In the genomic region with DNA sequence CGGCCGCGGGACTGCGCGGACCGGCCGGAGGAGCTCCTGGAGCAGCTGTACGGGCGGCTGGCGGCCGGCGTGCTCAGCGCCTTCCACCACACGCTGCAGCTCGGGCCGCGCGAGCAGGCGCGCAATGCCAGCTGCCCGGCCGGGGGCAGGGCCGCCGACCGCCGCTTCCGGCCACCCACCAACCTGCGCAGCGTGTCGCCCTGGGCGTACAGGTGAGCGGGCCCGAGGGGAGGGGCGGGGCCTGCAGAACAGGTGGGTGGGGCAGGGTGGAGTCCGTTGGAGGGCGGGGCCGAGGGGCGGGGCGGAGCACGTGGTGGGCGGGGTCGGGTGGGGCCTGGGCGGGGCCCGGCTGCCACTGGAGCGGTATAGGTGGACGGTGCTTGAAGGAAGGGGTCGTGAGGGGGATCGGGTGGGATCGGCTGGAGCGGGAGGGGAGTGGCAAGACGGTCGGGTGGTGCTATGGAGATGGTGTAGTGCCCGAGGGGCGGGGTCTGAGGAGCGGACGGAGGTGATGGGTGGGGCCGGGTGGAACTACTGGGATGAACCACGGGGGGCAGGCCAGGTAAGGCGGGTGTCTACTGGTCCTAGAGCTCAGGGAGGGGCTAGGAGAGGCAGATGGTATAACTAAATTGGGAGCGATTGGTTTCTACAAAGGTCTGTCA, we compare ENCODE assay signal across 8 mouse cellular contexts. TPM values are rescaled to one million over a fixed set of nuclear protein-coding genes. Genes with fewer than 3 reads are reported as not detected.
DNase-seq lines count a peak whose midpoint lies in the region; ATAC-seq and TF ChIP-seq lines count a peak whose summit lies in the region.

No protein-coding gene starts in this region.

- peak overlapping the region; percentile 89 for H3K4me2 ChIP-seq in hindbrain, embryonic 14.5 days (replicated peaks)

- no peaks in the 10 kb centered on the region for H3K27me3 ChIP-seq in cerebellum, adult 2 months (ENCODE audit: control insufficient read depth, insufficient read depth, low read length)
- peaks cover 13% of the 10 kb centered on the region; the same call in 1 of the 2 replicates for H3K27me3 ChIP-seq in hindbrain, embryonic 14.5 days (ENCODE audit: control insufficient read depth, insufficient read depth, low read length)

- DNase-seq in Muller cell, postnatal 12 days (ENCODE audit: inconsistent ontology term), result peak; percentile 71
- DNase-seq in cerebellum, adult 2 months, result peak; percentile 86 to 89
- DNase-seq in hindbrain, embryonic 14.5 days (ENCODE audit: low spot score), result no peak
- DNase-seq in left cerebral cortex, adult 11 months (ENCODE audit: low spot score), result peak; percentile 77
- peak; percentile 76 for DNase-seq in lung, postnatal 25 days (ENCODE audit: low spot score)
- peak; percentile 47 for DNase-seq in retina, adult 2 months (ENCODE audit: low read depth, low spot score)
- peak; percentile 44 to 62 for DNase-seq in thymus, postnatal 36 days

- H3K27ac ChIP-seq in cerebellum, adult 2 months (ENCODE audit: insufficient read depth, low read length), result peak overlapping the region; percentile 74
- H3K27ac ChIP-seq in hindbrain, embryonic 14.5 days, result peak overlapping the region; percentile 74

- no peaks in the 10 kb centered on the region for H3K36me3 ChIP-seq in hindbrain, embryonic 14.5 days (replicated peaks; ENCODE audit: control insufficient read depth, insufficient read depth)

- TF ChIP-seq POLR2A in cerebellum, adult 2 months (IDR thresholded peaks at IDR 0.05; ENCODE audit: borderline replicate concordance, insufficient read depth, low read length), result 0 out of 2 replicates have a peak, but pooled peaks have one; percentile 27

- under 1% methylated on average over 57 of the region's 60 CpGs for WGBS in cerebellum, adult 2 months
- 1% methylated on average over 49 of the region's 60 CpGs for WGBS in hindbrain, embryonic 14.5 days

- peaks cover 4% of the 10 kb centered on the region; the same call in 1 of the 2 replicates for H3K4me1 ChIP-seq in cerebellum, adult 2 months (ENCODE audit: control insufficient read depth, insufficient read depth, low read length)
- peaks cover 6% of the 10 kb centered on the region; the same call in 1 of the 2 replicates for H3K4me1 ChIP-seq in hindbrain, embryonic 14.5 days (replicated peaks; ENCODE audit: control insufficient read depth, insufficient read depth, low read length)

- TF ChIP-seq CTCF in cerebellum, adult 2 months (IDR thresholded peaks at IDR 0.05; ENCODE audit: borderline replicate concordance, insufficient read depth, low read depth, low read length), result no peak

- peak; percentile 48 for ATAC-seq in frontal cortex, adult (ENCODE audit: low TSS enrichment)
- peak; percentile 81 for ATAC-seq in hindbrain, embryonic 14.5 days (ENCODE audit: low FRiP score)

- peak overlapping the region; percentile 64 for H3K4me3 ChIP-seq in cerebellum, adult 2 months (replicated peaks; ENCODE audit: insufficient read depth, low read depth, low read length)
- H3K4me3 ChIP-seq in hindbrain, embryonic 14.5 days (replicated peaks; ENCODE audit: low read length), result peak overlapping the region; percentile 87

- peak overlapping the region; percentile 88 for H3K9ac ChIP-seq in hindbrain, embryonic 14.5 days

- H3K9me3 ChIP-seq in hindbrain, embryonic 14.5 days (ENCODE audit: control insufficient read depth, low read length), result no peaks in the 10 kb centered on the region

RNA-seq across cellular contexts. Expression of a gene that starts 0.9 kb away (rescaled TPM):
- 20.6 and 21.8 TPM in 2 replicates for polyA plus RNA-seq in cerebellum, adult 2 months (2012; rRNA removed)
- 4.6 and 4.8 TPM in 2 replicates for polyA plus RNA-seq in hindbrain, embryonic 14.5 days (2014; fragmentation: Nextera tagmentation; extraction: Ambion mirVana)

RNA-seq across cellular contexts. Expression of a gene that starts 45.9 kb away (rescaled TPM):
- polyA plus RNA-seq in cerebellum, adult 2 months (2012; rRNA removed), result 52.5 and 52.9 TPM in 2 replicates
- polyA plus RNA-seq in hindbrain, embryonic 14.5 days (2014; fragmentation: Nextera tagmentation; extraction: Ambion mirVana), result 103 and 109 TPM in 2 replicates
